Mouse (Mus musculus): Measurements from ENCODE around the gene Nrcam. TPM values are rescaled to one million over a fixed set of nuclear protein-coding genes. Genes with fewer than 3 reads are reported as not detected.
A peak's percentile ranks its signal among the peaks of the same experiment; 100 is the strongest.
"Not testable (repeated sequence)": the region's sequence is repeated elsewhere in the genome, so short reads cannot be mapped to it uniquely, and the experiment has no call there.

Gene Nrcam
- polyA plus RNA-seq (2014; fragmentation: Nextera tagmentation; extraction: Ambion mirVana): 87.6 and 113 TPM in 2 replicates

- Histone ChIP-seq H3K4me2 (ENCODE audit: low read length) (peak within 1 kb of the TSS; percentile 70), H3K36me3 (ENCODE audit: control insufficient read depth, insufficient read depth, low read length) (no peaks in the 10 kb centered on the region), H3K9ac (ENCODE audit: low read length) (peak within 1 kb of the TSS; percentile 76), H3K9me3 (replicated peaks; ENCODE audit: control insufficient read depth, low read length) (no peaks in the 10 kb centered on the region), H3K4me3 (ENCODE audit: low read depth, low read length) (peak within 1 kb of the TSS; percentile 73), H3K4me1 (ENCODE audit: control insufficient read depth, insufficient read depth, low read length) (peaks cover 20% of the 10 kb centered on the region), H3K27me3 (replicated peaks; ENCODE audit: control insufficient read depth, insufficient read depth, low read length) (no peaks in the 10 kb centered on the region), H3K27ac (ENCODE audit: low read depth, low read length) (peak within 1 kb of the TSS; percentile 89)
- DNase-seq (ENCODE audit: low spot score) (peak; percentile 88), ATAC-seq (peak; percentile 78)
- 3% methylated on average over 74 of the region's 74 CpGs for WGBS
Measured at GRCm38 (mm10) chr12:44328381-44329315, at the start of gene Nrcam. TSS of gene Nrcam (plus strand) at chr12:44328885.

- H3K36me3 ChIP-seq (ENCODE audit: control insufficient read depth, insufficient read depth, low read length): peaks cover 10% of the 10 kb centered on the region
- not testable (repeated sequence) for H3K4me1 ChIP-seq (ENCODE audit: control insufficient read depth, insufficient read depth, low read length); ATAC-seq; H3K9ac ChIP-seq (ENCODE audit: low read length); H3K9me3 ChIP-seq (replicated peaks; ENCODE audit: control insufficient read depth, low read length); H3K27me3 ChIP-seq (replicated peaks; ENCODE audit: control insufficient read depth, insufficient read depth, low read length); H3K4me2 ChIP-seq (ENCODE audit: low read length); H3K4me3 ChIP-seq (ENCODE audit: low read depth, low read length); H3K27ac ChIP-seq (ENCODE audit: low read depth, low read length); DNase-seq (ENCODE audit: low spot score)
- WGBS: 81% methylated on average over 2 of the region's 2 CpGs
Measured at GRCm38 (mm10) chr12:44280147-44280546, 48.5 kb upstream of the Nrcam start.

- Histone ChIP-seq H3K4me3 (ENCODE audit: low read depth, low read length) (no peak overlapping the region), H3K9ac (ENCODE audit: low read length) (no peak overlapping the region), H3K9me3 (replicated peaks; ENCODE audit: control insufficient read depth, low read length) (no peaks in the 10 kb centered on the region), H3K27me3 (replicated peaks; ENCODE audit: control insufficient read depth, insufficient read depth, low read length) (no peaks in the 10 kb centered on the region), H3K4me1 (ENCODE audit: control insufficient read depth, insufficient read depth, low read length) (no peaks in the 10 kb centered on the region), H3K4me2 (ENCODE audit: low read length) (no peak overlapping the region), H3K36me3 (ENCODE audit: control insufficient read depth, insufficient read depth, low read length) (peaks cover 14% of the 10 kb centered on the region), H3K27ac (ENCODE audit: low read depth, low read length) (no peak overlapping the region)
- DNase-seq (ENCODE audit: low spot score): no peak
- ATAC-seq: no peak
- WGBS: 90% methylated on average over 3 of the region's 3 CpGs
Measured at GRCm38 (mm10) chr12:44281534-44281933, 47.2 kb upstream of the Nrcam start.

GRCm38 (mm10) chr12:44283378-44283777 is 45.3 kb upstream of the Nrcam start:
- Histone ChIP-seq H3K9me3 (replicated peaks; ENCODE audit: control insufficient read depth, low read length) (no peaks in the 10 kb centered on the region), H3K27ac (ENCODE audit: low read depth, low read length) (no peak overlapping the region), H3K36me3 (ENCODE audit: control insufficient read depth, insufficient read depth, low read length) (peaks cover 23% of the 10 kb centered on the region), H3K9ac (ENCODE audit: low read length) (no peak overlapping the region), H3K4me2 (ENCODE audit: low read length) (no peak overlapping the region), H3K4me3 (ENCODE audit: low read depth, low read length) (no peak overlapping the region), H3K27me3 (replicated peaks; ENCODE audit: control insufficient read depth, insufficient read depth, low read length) (no peaks in the 10 kb centered on the region), H3K4me1 (ENCODE audit: control insufficient read depth, insufficient read depth, low read length) (no peaks in the 10 kb centered on the region)
- ATAC-seq (no peak), DNase-seq (ENCODE audit: low spot score) (no peak)
- WGBS: 87% methylated on average over 9 of the region's 9 CpGs

- DNase-seq (ENCODE audit: low spot score): no peak
- no peak overlapping the region for H3K4me3 ChIP-seq (ENCODE audit: low read depth, low read length)
- H3K9ac ChIP-seq (ENCODE audit: low read length): no peak overlapping the region
- no peaks in the 10 kb centered on the region for H3K27me3 ChIP-seq (replicated peaks; ENCODE audit: control insufficient read depth, insufficient read depth, low read length)
- peaks cover 33% of the 10 kb centered on the region for H3K36me3 ChIP-seq (ENCODE audit: control insufficient read depth, insufficient read depth, low read length)
- no peak for ATAC-seq
- H3K4me1 ChIP-seq (ENCODE audit: control insufficient read depth, insufficient read depth, low read length): no peaks in the 10 kb centered on the region
- no peak overlapping the region for H3K27ac ChIP-seq (ENCODE audit: low read depth, low read length)
- 96% methylated on average over 8 of the region's 8 CpGs for WGBS
- H3K9me3 ChIP-seq (replicated peaks; ENCODE audit: control insufficient read depth, low read length): no peaks in the 10 kb centered on the region
- H3K4me2 ChIP-seq (ENCODE audit: low read length): no peak overlapping the region
Measured at GRCm38 (mm10) chr12:44286992-44287391, 41.7 kb upstream of the Nrcam start.

- no peak overlapping the region for H3K4me2 ChIP-seq (ENCODE audit: low read length)
- no peaks in the 10 kb centered on the region for H3K9me3 ChIP-seq (replicated peaks; ENCODE audit: control insufficient read depth, low read length)
- peak; percentile 80 for ATAC-seq
- H3K4me3 ChIP-seq (ENCODE audit: low read depth, low read length): no peak overlapping the region
- H3K4me1 ChIP-seq (ENCODE audit: control insufficient read depth, insufficient read depth, low read length): no peaks in the 10 kb centered on the region
- DNase-seq (ENCODE audit: low spot score): peak; percentile 88
- H3K9ac ChIP-seq (ENCODE audit: low read length): no peak overlapping the region
- peaks cover 26% of the 10 kb centered on the region for H3K36me3 ChIP-seq (ENCODE audit: control insufficient read depth, insufficient read depth, low read length)
- H3K27ac ChIP-seq (ENCODE audit: low read depth, low read length): no peak overlapping the region
- no peaks in the 10 kb centered on the region for H3K27me3 ChIP-seq (replicated peaks; ENCODE audit: control insufficient read depth, insufficient read depth, low read length)
Measured at GRCm38 (mm10) chr12:44292281-44292680, 36.4 kb upstream of the Nrcam start.

GRCm38 (mm10) chr12:44300793-44301192 is 27.9 kb upstream of the Nrcam start:
- Histone ChIP-seq H3K4me3 (ENCODE audit: low read depth, low read length) (no peak overlapping the region), H3K36me3 (ENCODE audit: control insufficient read depth, insufficient read depth, low read length) (peaks cover 25% of the 10 kb centered on the region), H3K4me1 (ENCODE audit: control insufficient read depth, insufficient read depth, low read length) (no peaks in the 10 kb centered on the region), H3K4me2 (ENCODE audit: low read length) (no peak overlapping the region), H3K27me3 (replicated peaks; ENCODE audit: control insufficient read depth, insufficient read depth, low read length) (no peaks in the 10 kb centered on the region), H3K9me3 (replicated peaks; ENCODE audit: control insufficient read depth, low read length) (no peaks in the 10 kb centered on the region), H3K27ac (ENCODE audit: low read depth, low read length) (peak overlapping the region; percentile 9; the same call in 1 of the 2 replicates), H3K9ac (ENCODE audit: low read length) (no peak overlapping the region)
- DNase-seq (ENCODE audit: low spot score) (peak; percentile 59), ATAC-seq (peak; percentile 62)

GRCm38 (mm10) chr12:44304012-44304411 is 24.7 kb upstream of the Nrcam start:
- no peak overlapping the region for H3K9ac ChIP-seq (ENCODE audit: low read length)
- H3K4me3 ChIP-seq (ENCODE audit: low read depth, low read length): no peak overlapping the region
- no peaks in the 10 kb centered on the region for H3K4me1 ChIP-seq (ENCODE audit: control insufficient read depth, insufficient read depth, low read length)
- DNase-seq (ENCODE audit: low spot score): no peak
- WGBS: 98% methylated on average over 1 of the region's 1 CpGs
- H3K36me3 ChIP-seq (ENCODE audit: control insufficient read depth, insufficient read depth, low read length): peaks cover 35% of the 10 kb centered on the region
- H3K27ac ChIP-seq (ENCODE audit: low read depth, low read length): no peak overlapping the region
- H3K9me3 ChIP-seq (replicated peaks; ENCODE audit: control insufficient read depth, low read length): no peaks in the 10 kb centered on the region
- no peaks in the 10 kb centered on the region for H3K27me3 ChIP-seq (replicated peaks; ENCODE audit: control insufficient read depth, insufficient read depth, low read length)
- H3K4me2 ChIP-seq (ENCODE audit: low read length): no peak overlapping the region
- ATAC-seq: no peak

GRCm38 (mm10) chr12:44304869-44305268 is 23.8 kb upstream of the Nrcam start:
- H3K4me2 ChIP-seq (ENCODE audit: low read length): no peak overlapping the region
- 65% methylated on average over 5 of the region's 5 CpGs for WGBS
- H3K27ac ChIP-seq (ENCODE audit: low read depth, low read length): no peak overlapping the region
- ATAC-seq (no peak), DNase-seq (ENCODE audit: low spot score) (no peak)
- H3K4me3 ChIP-seq (ENCODE audit: low read depth, low read length): no peak overlapping the region
- H3K4me1 ChIP-seq (ENCODE audit: control insufficient read depth, insufficient read depth, low read length): no peaks in the 10 kb centered on the region
- H3K27me3 ChIP-seq (replicated peaks; ENCODE audit: control insufficient read depth, insufficient read depth, low read length): no peaks in the 10 kb centered on the region
- H3K9ac ChIP-seq (ENCODE audit: low read length): no peak overlapping the region
- no peaks in the 10 kb centered on the region for H3K9me3 ChIP-seq (replicated peaks; ENCODE audit: control insufficient read depth, low read length)
- H3K36me3 ChIP-seq (ENCODE audit: control insufficient read depth, insufficient read depth, low read length): peaks cover 35% of the 10 kb centered on the region
